Mouse (Mus musculus): ENCODE results near the gene Mmp19.

- no peak for TF ChIP-seq GATA1 (IDR thresholded peaks at IDR 0.05; ENCODE audit: low read length)
- no peak for TF ChIP-seq TAL1 (IDR thresholded peaks at IDR 0.05; ENCODE audit: low read length)
These were observed 52.5 kb downstream of the Mmp19 start for GRCm38 (mm10) chr10:128843260-128843659.

All from erythroblast, embryonic 14.5 days (primary cell).